Mouse (Mus musculus) cerebellum, adult 8-10 months (tissue): ENCODE results near the gene Lrrtm4.

Source experiments
- DNase-seq: peaks from one replicate; pipeline ENCODE4 v3.0.0; 2022

Gene Lrrtm4

DNA sequence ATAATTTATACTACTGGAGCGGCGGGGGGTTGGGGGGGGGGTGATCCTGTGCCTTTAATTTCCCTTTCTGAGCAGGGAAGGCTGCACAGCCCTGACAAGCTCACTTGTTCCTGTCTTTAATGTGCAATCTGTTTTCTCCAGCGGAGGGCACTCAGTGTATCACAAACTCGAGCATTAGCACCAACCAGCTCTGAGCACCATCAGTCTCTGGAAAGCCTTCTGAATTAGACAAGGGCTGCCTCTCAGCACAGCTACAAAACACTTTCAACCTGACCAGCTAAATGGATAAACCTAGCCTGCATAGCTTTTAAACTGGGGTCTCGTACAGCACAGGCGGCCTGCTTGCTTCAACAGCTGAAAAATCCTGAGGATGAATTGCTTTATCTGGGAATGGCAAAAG lies at the start of gene Lrrtm4:
Lrrtm4 (plus strand) TSS at position 113 of the 400 bp plus-strand sequence.
- DNase-seq = peak; percentile 18

DNA sequence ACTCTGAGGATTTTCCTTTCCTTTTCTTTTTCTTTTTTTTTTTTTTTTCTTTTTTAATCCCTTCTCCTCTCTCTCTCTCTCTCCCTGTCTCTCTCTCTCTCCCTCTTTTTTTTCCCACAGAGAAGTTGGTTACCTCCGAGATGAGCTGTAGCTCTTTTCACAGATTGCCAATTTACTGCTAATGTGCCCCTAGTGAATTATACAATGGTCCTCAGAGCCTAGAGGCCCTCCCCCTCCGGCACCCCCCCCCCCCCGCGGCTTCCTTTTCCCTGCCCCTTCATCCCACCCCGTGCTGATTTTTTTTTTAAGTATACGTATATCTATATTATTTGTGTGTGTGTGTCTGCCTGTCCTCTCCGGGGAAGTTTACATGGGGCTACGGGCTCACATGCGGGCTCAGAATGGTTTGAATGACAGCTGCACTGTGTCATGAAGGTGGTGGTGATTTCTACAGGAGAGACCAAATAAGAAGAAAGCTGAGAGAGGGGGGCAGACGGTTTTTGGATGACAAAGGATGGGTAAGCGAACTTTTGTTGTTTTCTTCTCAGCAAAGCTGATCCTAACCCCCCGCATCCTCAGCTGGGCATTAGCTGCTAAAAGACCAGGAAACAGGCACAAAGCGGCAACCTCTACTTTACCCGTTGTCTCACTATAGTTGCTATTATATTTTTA lies 648 bp downstream of the Lrrtm4 start:
- no peak for DNase-seq

DNA sequence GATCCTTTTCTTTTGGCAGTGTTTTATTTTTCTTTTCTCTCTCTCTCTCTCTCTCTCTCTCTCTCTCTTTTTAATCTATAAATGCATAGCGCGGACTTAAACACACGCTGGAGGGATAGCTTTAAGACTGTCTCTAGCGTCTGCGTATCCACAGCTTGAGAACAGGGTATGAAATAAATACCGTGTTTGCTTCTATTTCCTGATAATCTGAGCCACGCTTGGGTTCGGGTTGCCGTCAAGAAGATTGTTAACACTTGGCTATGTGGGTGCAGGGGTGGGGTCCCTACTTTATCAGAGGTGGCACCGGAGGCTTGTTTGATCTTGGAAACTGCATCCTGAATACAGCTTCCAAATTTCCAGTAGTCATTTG lies 1.2 kb downstream of the Lrrtm4 start:
- no peak for DNase-seq

DNA sequence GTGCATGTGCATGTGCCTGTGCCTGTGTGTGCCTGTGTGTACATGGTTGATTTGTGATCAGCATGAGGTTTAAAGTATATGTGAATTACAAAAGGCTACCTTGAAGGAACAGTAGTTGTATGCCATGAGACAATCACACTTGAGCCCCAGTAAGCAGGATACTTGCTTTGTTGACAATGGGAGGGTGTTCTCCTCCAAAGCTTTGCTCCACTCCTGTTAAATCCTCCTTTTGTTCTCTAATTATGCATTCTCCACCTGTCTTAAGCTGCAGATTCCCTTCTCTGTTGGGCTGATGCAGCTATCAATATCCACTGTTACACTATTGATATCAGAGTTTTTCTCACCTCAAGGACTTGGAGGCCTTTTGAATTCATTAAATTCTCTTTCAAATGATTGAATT lies 38.2 kb downstream of the Lrrtm4 start:
- no peak for DNase-seq

DNA sequence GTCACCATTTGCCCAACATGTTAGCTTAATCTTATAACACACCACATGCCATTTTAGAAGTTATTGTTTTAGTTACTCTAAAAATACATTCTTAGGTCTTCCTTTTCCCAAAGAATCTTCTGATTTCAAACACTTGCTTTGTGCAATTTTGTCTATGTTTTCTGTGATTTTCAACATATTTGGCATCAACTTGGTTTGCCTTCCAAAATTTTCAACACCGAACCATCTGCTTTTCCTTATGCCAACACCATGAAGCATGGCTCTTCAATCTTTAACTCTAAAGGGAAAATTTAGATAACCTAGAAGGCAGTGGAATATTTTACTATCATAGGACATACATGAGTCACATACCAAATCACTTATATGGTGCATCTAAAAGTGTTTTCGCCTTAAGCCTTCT lies 59.3 kb downstream of the Lrrtm4 start:
- no peak for DNase-seq

DNA sequence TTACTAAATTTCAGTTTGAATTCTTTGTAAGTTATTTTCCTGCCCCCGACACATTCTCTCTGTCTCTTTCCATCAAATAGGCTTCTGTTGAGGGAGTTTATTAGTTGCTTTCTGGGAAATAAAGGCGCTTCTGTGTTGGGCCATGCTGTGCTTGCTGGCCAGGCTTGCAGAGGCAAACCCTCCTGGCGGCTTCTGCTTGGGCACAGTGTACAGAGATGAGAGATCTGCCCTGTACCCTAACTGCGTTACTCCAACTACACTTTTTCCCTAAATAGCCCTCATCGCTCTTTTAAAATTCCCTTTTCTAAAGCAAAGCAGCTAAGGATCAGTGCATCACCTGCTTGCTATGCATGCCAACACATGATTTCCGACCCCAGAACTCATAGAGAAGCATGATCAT lies 60.6 kb downstream of the Lrrtm4 start:
- no peak for DNase-seq

DNA sequence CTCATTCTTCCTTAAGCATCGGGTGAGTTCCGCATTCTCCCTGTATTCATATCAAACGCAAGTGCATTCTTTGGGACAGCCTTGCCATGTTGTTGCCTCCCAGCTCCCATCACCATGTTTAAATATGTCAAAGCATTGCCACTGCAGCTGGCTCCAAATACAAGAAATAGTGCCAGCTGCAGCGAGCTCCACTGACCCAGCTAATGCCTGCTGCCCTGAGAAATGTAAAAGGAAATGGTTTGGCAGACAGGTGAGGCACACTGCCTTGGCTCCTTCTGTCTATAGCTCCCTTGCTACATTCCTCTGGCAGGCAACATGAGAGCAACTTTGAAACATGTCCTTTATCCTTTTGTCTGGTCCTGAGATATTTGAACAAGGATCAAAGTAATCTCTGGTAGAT lies 76.2 kb downstream of the Lrrtm4 start:
- no peak for DNase-seq

DNA sequence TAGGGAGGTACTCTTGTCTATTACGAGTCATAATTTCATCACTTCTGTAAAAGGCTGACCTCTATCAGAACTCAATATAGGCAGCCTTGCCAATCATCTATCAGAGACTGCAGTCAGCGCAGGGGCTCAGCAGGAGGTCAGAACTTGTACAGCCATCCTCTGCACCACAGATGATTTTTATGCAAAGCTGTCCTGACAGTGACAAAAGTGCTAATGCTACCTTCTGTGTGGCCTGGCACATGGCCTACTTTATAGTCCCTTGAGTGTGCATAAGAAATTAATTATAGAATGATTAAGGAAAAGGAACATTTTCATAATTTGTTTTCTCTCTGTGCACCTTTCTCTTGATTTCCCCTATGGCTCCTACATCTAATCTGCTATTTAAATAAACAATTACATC lies 86.7 kb downstream of the Lrrtm4 start:
- DNase-seq = no peak

DNA sequence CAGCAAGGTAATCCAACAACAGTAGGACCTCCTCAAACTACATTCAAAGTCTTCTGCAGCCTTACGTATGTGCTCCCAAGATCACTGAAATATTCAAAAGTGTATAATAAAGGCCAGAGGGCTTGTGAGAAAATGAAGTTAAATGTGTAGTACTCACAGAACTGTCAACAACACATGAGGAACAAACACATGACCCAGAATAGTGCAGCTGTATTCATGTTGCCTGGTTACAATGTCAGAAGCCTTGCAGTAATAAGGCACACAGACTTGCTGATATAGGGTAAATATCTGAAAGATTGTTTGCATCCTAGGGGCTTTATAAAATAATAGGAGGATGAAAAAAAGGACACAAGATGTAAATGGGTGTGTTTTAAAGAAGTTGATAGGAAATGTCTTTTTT lies 87.2 kb downstream of the Lrrtm4 start:
- no peak for DNase-seq

DNA sequence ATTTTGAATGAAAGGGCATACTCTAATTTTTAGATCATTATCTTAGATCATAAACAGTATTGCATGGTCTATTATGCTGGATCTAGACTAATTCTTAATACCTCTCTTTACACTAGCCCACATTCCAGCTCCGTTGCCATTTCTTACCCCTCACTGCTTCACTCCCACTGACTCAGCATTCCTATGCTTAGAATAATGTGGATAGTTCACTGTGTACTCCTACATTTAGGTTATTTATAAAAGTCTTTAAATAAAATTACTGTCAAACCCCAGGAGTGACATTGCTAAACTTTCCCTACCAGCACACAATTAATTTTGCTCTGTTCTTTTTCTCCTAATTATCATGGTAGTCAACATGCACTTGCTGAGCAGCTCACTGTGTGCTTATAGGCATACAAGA lies 107.7 kb downstream of the Lrrtm4 start:
- DNase-seq = no peak

DNA sequence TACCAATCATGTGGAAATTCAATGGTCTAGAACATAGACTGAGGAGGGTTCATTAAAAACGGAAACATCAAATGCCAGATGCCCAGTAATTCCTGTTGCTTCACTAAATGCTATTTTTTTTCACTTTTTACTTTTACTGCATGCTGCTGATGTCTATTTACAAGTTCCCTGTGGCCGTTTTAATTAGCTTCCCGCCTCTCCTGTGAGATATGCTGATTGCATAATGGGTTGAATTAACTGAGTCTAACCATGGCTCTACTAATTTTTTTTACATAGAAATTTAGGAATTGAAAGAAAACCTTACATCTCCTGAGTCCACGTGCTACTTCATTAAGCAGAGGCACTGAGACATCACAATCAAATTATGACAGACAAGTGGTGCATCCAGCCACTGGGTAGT lies 143.9 kb downstream of the Lrrtm4 start:
- no peak for DNase-seq

DNA sequence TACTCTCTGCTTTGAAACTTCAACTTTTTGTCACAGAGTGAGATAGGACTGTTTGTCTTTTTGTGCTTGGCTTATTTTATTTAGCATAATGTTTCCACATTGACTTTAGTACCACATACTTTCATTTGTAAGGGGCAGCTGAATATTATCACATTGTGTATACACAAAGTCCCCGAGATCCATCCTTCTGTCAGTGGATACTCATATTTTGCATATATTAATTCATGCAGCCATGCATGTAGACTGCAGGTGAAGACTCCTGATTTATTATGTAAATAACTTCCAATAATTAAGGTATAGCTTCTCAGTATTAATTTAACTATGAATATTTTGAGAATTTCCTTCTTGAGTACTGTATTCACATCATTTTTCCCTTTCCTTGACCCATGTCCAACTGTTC lies 163.2 kb downstream of the Lrrtm4 start:
- no peak for DNase-seq

DNA sequence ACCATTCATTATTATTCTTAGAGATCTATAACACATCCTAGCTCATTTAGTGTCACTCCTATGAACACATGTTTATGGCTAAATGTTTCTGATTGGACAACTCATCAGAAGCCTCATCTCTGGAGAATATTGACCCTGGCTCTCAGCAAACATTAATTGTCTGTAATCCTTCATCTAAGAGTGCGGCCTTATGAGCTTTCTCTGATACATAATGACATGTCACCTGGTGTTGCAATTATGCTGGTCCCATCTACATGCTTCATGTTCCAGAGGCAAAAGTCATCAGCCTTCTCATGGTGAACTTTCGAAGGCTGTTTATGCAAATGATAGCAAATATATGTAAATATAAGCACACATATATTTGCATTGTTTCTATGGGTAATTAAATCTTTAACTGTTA lies 163.7 kb downstream of the Lrrtm4 start:
- no peak for DNase-seq

DNA sequence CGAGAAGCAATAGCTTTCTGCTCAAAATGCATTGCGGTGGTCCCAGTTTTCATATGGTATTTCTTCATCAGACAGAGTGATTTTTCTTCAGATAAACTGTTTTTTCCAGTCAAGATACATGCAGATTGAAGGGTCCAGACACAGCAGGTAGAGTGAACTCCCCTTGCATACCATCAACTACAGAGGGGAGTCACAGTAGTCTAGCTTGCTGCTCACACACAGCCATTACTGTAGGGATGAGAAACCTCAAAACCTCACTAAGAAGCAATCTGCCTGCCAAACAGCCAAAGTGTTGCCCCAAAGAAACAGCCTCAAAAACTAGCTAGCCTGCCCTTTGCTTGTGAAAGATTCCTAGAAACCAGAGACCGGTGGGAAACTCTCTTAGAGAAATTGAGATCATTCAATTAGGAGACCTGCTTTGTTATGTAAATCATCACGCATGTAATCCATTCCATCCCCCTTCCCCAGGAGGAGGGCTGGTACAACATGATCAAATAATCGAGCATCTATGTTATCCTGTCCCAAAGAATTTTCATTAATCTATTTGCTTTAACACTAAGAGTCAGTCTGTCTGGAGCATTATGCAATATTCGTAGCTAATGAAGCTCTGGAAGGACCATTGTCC lies 166.9 kb downstream of the Lrrtm4 start:
- DNase-seq = no peak

DNA sequence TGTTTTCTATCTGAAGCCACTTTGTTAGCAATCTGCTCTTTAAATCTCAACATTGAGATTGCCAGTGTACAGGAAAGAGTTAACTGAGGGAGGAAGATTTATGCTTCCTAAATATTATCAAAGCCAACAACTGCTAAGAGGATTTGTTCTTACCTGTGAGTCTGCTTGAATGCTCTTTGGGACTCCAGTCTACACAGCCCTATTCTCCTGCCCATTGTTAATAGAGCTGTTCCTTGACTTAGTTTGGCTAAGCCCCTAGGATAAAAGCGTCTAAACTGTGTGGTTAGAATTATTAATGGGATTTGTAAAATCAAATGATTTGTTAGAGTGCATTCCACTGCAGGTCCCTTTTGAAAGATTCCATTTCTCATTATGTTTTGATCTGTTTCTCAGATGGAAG lies 168.1 kb downstream of the Lrrtm4 start:
- DNase-seq = no peak

DNA sequence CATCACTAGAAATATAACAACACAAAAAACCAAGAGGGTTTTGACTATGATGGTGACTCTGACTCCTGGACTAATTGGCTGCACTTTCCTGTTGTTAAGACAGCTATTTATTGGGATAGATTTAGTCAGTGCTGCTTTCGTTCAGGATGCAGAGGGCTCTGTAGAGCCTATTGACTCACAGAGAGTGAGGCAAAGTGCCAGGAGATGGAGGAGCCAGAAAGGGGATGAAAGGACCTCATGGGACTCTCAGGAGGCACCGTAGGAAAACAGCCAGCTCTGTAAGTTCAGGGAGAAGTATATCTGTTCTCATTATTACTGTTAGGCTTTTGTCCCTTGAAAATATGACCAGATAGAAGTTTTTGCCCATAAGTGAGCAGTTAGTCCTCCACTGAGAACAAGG lies 190.8 kb downstream of the Lrrtm4 start:
- no peak for DNase-seq

DNA sequence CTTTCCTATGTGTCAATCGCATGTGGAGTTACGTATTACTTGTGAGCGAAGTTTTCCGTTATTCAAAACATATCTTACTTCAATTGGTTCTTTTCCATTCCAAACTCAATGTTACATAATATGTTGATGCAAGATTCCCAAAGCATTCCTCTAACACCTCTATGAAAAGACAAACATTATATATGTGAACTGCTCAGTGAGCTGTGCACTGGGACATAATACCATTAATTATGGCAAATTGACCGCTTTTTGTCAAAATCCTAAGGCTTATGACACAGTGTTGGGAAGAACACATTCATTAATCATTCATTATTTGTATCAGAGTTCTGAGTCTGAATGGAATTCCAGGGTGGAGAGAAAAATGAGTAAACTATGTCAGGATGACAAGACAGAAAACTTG lies 191.6 kb downstream of the Lrrtm4 start:
- DNase-seq = no peak

DNA sequence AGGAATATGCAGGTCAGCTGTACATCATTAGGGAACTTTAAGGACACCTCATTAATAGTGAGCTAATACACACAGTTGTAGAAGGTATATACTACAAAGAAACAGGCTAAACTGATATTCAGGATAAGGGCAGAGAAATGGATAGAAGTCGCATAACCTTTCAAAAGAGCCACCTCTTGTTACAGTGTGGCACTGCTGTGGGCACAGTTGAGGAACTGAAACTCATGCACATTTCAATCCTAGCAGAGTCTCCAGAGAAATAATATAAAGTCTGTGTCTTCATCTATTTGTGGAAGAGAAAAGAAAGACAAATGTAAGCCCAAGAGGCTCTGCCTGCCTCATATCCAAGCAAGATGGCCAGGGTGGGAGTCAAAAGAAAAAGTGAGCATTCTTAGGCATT lies 242.9 kb downstream of the Lrrtm4 start:
- DNase-seq = no peak

DNA sequence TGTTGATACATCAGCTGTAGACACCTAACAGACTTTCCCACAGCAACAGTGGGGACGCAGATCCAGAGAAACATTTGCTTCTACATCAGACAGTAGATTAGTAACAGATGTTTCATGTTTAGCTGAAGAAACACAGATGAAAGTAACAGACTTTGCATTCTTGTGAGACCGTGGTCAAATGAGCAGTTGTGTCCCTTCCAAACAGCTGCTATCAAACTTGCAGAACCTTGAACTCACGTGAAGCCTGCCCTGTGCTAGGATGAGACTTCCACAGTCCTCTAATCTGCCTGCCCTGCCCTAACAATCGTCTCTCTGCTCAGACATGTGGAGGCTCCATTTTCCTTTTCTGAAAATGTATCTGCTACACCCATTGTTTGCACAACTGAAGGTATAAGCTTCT lies 245.3 kb downstream of the Lrrtm4 start:
- DNase-seq = no peak

DNA sequence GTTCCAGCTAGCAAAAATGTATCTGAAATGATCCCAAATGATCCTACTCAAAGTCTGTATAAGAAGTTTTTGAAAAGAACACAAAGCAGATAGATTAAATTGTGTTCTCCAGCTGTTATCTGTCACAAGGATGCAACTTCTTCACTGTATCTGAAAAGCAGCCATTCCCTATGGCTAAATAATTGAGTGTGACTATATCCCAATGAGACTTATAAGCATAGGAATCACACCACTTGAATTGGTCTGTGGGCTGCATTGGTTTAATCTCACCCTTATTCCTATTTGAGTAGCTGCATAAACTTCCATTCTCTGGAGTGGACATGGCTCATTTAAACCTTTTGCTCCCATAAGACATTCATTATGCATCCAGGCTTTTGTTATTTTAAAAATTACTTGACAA lies 245.9 kb downstream of the Lrrtm4 start:
- no peak for DNase-seq

DNA sequence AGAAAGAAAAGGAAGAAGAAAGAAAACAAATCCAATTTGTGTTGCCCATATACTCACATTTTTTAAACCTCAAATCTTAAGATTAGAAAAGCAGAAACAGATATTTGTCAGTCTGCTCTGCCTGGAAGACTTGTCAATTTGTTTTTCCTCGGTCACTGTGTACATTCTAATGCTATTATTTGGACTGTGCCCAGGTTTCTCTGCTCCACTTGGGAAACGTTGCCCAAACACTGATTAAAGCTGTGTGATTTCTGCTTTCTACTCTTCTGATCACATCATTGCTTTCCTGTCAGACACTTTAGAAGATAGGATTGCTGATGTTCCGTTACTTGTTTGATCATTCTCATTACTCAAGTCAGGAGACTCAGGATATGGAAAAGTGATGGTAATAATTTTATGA lies 247.1 kb downstream of the Lrrtm4 start:
- DNase-seq = no peak

DNA sequence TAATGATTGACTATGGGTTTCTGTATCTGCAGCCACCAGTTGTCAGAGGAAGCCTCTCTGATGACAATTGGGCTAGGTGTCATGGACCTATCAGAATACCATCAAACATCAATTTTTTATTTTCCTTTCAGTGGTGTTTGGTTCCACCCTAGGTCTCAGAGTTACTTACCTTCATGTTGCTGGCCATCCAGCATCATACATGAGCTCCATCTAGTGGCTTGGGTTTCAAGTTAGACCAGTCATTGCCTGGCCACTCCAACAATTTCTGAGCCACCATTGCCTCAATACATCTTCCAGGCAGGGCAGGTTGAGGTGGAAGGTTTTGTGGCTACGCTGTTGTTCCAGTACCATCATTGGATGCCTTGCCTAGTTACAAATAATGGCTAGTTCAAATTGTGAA lies 268.3 kb downstream of the Lrrtm4 start:
- no peak for DNase-seq

DNA sequence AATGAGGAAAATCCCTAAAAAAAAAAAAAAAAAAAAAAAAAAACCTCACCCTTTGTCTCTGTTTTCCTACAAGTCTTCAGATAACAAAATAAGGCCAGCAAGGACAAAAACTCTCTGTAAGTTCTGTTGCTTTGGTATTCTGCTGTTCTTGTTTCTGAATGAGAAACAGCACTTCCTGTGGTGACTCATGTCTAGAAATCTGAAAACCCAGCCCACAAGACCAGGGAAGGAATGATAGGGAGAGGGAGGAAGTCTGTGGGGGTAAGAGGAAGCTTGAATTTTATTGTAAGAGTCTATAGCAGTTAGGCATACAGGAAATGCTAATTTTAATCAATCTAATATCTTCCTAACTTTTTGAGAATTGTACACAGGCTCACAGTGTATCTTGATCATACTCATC lies 283.2 kb downstream of the Lrrtm4 start:
- no peak for DNase-seq

DNA sequence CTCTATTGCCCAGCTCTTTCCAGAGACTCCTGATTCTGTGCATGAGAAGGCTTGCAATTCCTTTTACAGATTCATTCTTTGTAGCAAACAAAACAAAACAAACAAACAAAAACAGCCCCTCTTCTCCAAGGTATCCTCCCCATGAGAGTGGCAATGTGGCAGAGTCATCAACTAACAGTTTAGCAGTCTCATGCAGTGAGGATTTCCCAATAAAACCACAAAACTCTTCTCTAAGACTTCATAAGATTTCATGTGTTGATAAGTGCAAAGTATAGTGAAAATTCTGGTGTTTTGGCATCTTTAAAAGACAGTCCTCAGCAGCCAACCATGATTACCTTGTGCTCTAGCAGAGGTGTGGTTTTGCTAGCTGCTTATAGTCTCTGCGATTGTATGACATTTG lies 284.9 kb downstream of the Lrrtm4 start:
- DNase-seq = no peak

DNA sequence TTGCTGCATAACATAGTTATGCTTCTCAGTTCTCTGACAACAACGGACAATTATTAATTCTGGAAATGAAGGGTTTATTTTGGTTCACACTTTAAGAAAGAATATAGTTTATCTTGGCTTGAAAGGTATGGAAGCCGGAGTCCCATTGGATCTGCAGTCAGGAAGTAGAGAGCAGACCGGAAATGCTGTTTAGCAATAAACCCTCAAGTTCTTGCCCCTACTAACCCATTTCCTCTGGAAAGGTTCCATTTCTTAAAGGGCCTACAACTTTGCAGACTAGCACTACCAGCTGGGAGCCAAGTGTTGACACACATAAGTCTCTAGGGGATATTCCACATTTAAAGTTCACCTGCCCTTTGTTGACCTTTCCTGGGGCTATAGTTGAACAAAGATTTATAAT lies 309.7 kb downstream of the Lrrtm4 start:
- no peak for DNase-seq
